Mouse (Mus musculus) MEL (cell line): ENCODE results near the gene Dnase1l2.

Experiments used
- MAFK ChIP-seq: IDR thresholded peaks from 2 replicates; pipeline ENCODE4 v1.6.1; 2011; ENCODE audit warnings: low read depth, mild to moderate bottlenecking, low read length, improper control_type of control experiment, borderline replicate concordance
- NRF1 ChIP-seq: IDR thresholded peaks from 2 replicates; pipeline ENCODE4 v1.6.1; 2014; ENCODE audit warnings: low read depth, mild to moderate bottlenecking, inconsistent platforms, low read length, improper control_type of control experiment, moderate library complexity; ENCODE audit not compliant: poor library complexity, insufficient read depth, severe bottlenecking
- POLR2AphosphoS2 ChIP-seq: IDR thresholded peaks from 2 replicates; pipeline ENCODE4 v1.6.1; 2011; ENCODE audit warnings: low read length, improper control_type of control experiment
- TCF12 ChIP-seq: IDR thresholded peaks from 2 replicates; pipeline ENCODE4 v1.6.1; 2014; ENCODE audit warnings: low read depth, mild to moderate bottlenecking, inconsistent platforms, low read length, improper control_type of control experiment, moderate library complexity

DNA sequence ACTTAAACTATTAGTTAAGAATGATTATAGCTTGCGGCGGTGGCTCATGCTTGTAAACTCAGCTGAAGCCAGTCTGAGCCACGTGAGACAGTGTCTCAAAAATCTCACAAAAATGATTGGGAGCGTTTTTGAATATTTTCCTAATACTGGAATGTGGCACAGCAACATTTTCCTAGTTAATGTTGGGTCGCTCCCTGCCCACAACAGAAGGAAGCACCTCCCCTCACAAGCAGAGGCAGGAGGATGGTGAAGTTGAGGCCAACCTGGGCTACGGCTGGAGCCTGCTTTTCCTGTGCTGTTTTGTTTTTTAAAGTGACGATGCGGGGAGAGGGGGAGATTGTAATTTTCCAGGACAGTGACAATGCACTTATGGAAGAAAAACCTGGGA is 15.7 kb downstream of the Dnase1l2 start:
- no peak for TF ChIP-seq MAFK
- no peak for TF ChIP-seq NRF1
- no peak for TF ChIP-seq TCF12
- TF ChIP-seq POLR2AphosphoS2 = no peak
